Mouse (Mus musculus) heart, embryonic 14.5 days (tissue): ENCODE data around the gene Akap11. TPM values are rescaled to one million over a fixed set of nuclear protein-coding genes. Genes with fewer than 3 reads are reported as not detected.

Experiments used
- ATAC-seq: fragments of 200-750 bp; cut with Nextera tagmentation; 2 replicates; pipeline ENCODE4 v1.8.0; 2017; ENCODE audit warnings: low read depth, moderate TSS enrichment; ENCODE audit not compliant: insufficient number of reproducible peaks, insufficient read depth, low FRiP score
- H3K27ac ChIP-seq, 2 experiments: fragments of 200-500 bp in 1 of 2; fragments of 300-500 bp in 1 of 2; sonication (generic) in 1 of 2; replicated peaks in 1 of 2; 2 replicates each; pipeline ENCODE4 v1.5.1; 2012 to 2014; ENCODE audit warnings: low read depth in 2 of 2, low read length in 2 of 2, control low read depth in 1 of 2, mild to moderate bottlenecking in 1 of 2, mixed read lengths in 1 of 2; ENCODE audit not compliant: control insufficient read depth in 1 of 2, insufficient read depth in 1 of 2
- H3K27me3 ChIP-seq: fragments of 300-500 bp; sonication (generic); 2 replicates; pipeline ENCODE4 v1.6.1; 2014; ENCODE audit warnings: mild to moderate bottlenecking, low read length, control low read depth; ENCODE audit not compliant: control insufficient read depth, insufficient read depth
- H3K36me3 ChIP-seq: fragments of 300-500 bp; sonication (generic); 2 replicates; pipeline ENCODE4 v1.6.1; 2014; ENCODE audit warnings: mild to moderate bottlenecking, control low read depth, low read length, mixed read lengths; ENCODE audit not compliant: control insufficient read depth, insufficient read depth
- H3K4me1 ChIP-seq, 2 experiments: fragments of 200-500 bp in 1 of 2; fragments of 300-500 bp in 1 of 2; sonication (generic) in 1 of 2; 2 replicates each; pipeline ENCODE4 v1.6.1; 2012 to 2014; ENCODE audit warnings: low read length in 2 of 2, control low read depth in 1 of 2, mixed read lengths in 1 of 2; ENCODE audit not compliant: control insufficient read depth in 2 of 2, insufficient read depth in 2 of 2
- H3K4me2 ChIP-seq: fragments of 300-500 bp; sonication (generic); 2 replicates; pipeline ENCODE4 v1.6.1; 2014; ENCODE audit warnings: mild to moderate bottlenecking, low read length
- H3K4me3 ChIP-seq, 2 experiments: fragments of 200-500 bp in 1 of 2; fragments of 300-500 bp in 1 of 2; sonication (generic) in 1 of 2; 2 replicates each; pipeline ENCODE4 v1.5.1; 2012 to 2014; ENCODE audit warnings: low read length in 2 of 2, mild to moderate bottlenecking in 2 of 2, control low read depth in 1 of 2, low read depth in 1 of 2, moderate library complexity in 1 of 2; ENCODE audit not compliant: control insufficient read depth in 1 of 2, insufficient read depth in 1 of 2
- H3K9ac ChIP-seq: fragments of 300-500 bp; sonication (generic); 2 replicates; pipeline ENCODE4 v1.6.1; 2014; ENCODE audit warnings: mild to moderate bottlenecking, low read length
- H3K9me3 ChIP-seq: fragments of 300-500 bp; sonication (generic); 2 replicates; pipeline ENCODE4 v1.6.1; 2016; ENCODE audit warnings: low read length, control low read depth; ENCODE audit not compliant: control insufficient read depth
- WGBS: fragments of 180-500 bp; shearing (Covaris S2); extraction: QIAGEN DNeasy Blood & Tissue Kit; methylation state at CpG from one replicate; pipeline ENCODE4 v1.1.7; 2014; 5-methylcytosine and 5-hydroxymethylcytosine counted together
- polyA plus RNA-seq: library from polyadenylated mRNA; unstranded; fragments of >200 nt; fragmentation: Nextera tagmentation; extraction: Ambion mirVana; gene quantifications from 2 replicates; pipeline ENCODE4 v1.2.1, GENCODE M21; 2014

The Akap11 gene
- polyA plus RNA-seq, 1 experiment from 2014 or later = 14.0 TPM

- ATAC-seq = no peak
- H3K9ac ChIP-seq = no peak overlapping the region
- 86% methylated on average over 4 of the region's 4 CpGs for WGBS
- no peaks in the 10 kb centered on the region for H3K9me3 ChIP-seq
- no peak overlapping the region for H3K27ac ChIP-seq
- H3K36me3 ChIP-seq = no peaks in the 10 kb centered on the region
- H3K27me3 ChIP-seq = no peaks in the 10 kb centered on the region
- H3K4me2 ChIP-seq = no peak overlapping the region
- no peaks in the 10 kb centered on the region for H3K4me1 ChIP-seq
- no peak overlapping the region for H3K4me3 ChIP-seq
Observed at GRCm38 (mm10) chr14:78470714-78471113, 65.9 kb downstream of the Akap11 start.

GRCm38 (mm10) chr14:78468991-78469390 is 67.6 kb downstream of the Akap11 start:
- H3K27me3 ChIP-seq = no peaks in the 10 kb centered on the region
- H3K36me3 ChIP-seq = no peaks in the 10 kb centered on the region
- no peaks in the 10 kb centered on the region for H3K9me3 ChIP-seq
- 74% methylated on average over 7 of the region's 7 CpGs for WGBS
- no peak overlapping the region for H3K27ac ChIP-seq
- no peak overlapping the region for H3K4me2 ChIP-seq
- H3K9ac ChIP-seq = no peak overlapping the region
- H3K4me3 ChIP-seq = no peak overlapping the region
- no peak for ATAC-seq
- H3K4me1 ChIP-seq = no peaks in the 10 kb centered on the region

GRCm38 (mm10) chr14:78467994-78468393 is 68.6 kb downstream of the Akap11 start:
- no peak for ATAC-seq
- Histone ChIP-seq H3K9ac (no peak overlapping the region), H3K36me3 (no peaks in the 10 kb centered on the region), H3K9me3 (no peaks in the 10 kb centered on the region), H3K4me3 (no peak overlapping the region), H3K27me3 (no peaks in the 10 kb centered on the region), H3K27ac (no peak overlapping the region), H3K4me2 (no peak overlapping the region), H3K4me1 (no peaks in the 10 kb centered on the region)
- 83% methylated on average over 4 of the region's 4 CpGs for WGBS

- no peak for ATAC-seq
- WGBS = 82% methylated on average over 4 of the region's 4 CpGs
Observed at GRCm38 (mm10) chr14:78464353-78464752, 72.3 kb downstream of the Akap11 start.

GRCm38 (mm10) chr14:78459121-78459520 is 77.5 kb downstream of the Akap11 start:
- 63% methylated on average over 5 of the region's 5 CpGs for WGBS
- Histone ChIP-seq H3K4me1 (no peaks in the 10 kb centered on the region), H3K4me3 (no peak overlapping the region), H3K4me2 (no peak overlapping the region), H3K9ac (no peak overlapping the region), H3K36me3 (no peaks in the 10 kb centered on the region), H3K9me3 (no peaks in the 10 kb centered on the region), H3K27ac (no peak overlapping the region), H3K27me3 (no peaks in the 10 kb centered on the region)
- no peak for ATAC-seq

More at GRCm38 (mm10) chr14:78464353-78464752, 72.3 kb downstream of the Akap11 start:
- no peaks in the 10 kb centered on the region for H3K4me1 ChIP-seq
- H3K27me3 ChIP-seq = no peaks in the 10 kb centered on the region
- H3K4me2 ChIP-seq = no peak overlapping the region
- H3K9me3 ChIP-seq = no peaks in the 10 kb centered on the region
- no peak overlapping the region for H3K4me3 ChIP-seq
- no peak overlapping the region for H3K9ac ChIP-seq
- no peaks in the 10 kb centered on the region for H3K36me3 ChIP-seq
- no peak overlapping the region for H3K27ac ChIP-seq

- no peak overlapping the region for H3K9ac ChIP-seq
- no peaks in the 10 kb centered on the region for H3K4me1 ChIP-seq
- no peaks in the 10 kb centered on the region for H3K9me3 ChIP-seq
- no peak overlapping the region for H3K4me3 ChIP-seq
- WGBS = 79% methylated on average over 5 of the region's 5 CpGs
- no peak overlapping the region for H3K27ac ChIP-seq
- no peak for ATAC-seq
- H3K4me2 ChIP-seq = no peak overlapping the region
- no peaks in the 10 kb centered on the region for H3K27me3 ChIP-seq
- no peaks in the 10 kb centered on the region for H3K36me3 ChIP-seq
Observed at GRCm38 (mm10) chr14:78458705-78459104, 77.9 kb downstream of the Akap11 start.

- H3K4me1 ChIP-seq = no peaks in the 10 kb centered on the region
- WGBS = 89% methylated on average over 5 of the region's 5 CpGs
- H3K36me3 ChIP-seq = no peaks in the 10 kb centered on the region
- H3K9ac ChIP-seq = no peak overlapping the region
- no peak for ATAC-seq
- H3K4me2 ChIP-seq = no peak overlapping the region
- no peak overlapping the region for H3K4me3 ChIP-seq
- H3K27me3 ChIP-seq = no peaks in the 10 kb centered on the region
- no peak overlapping the region for H3K27ac ChIP-seq
- H3K9me3 ChIP-seq = no peaks in the 10 kb centered on the region
Observed at GRCm38 (mm10) chr14:78454970-78455369, 81.6 kb downstream of the Akap11 start.

GRCm38 (mm10) chr14:78448807-78449406 is 87.7 kb downstream of the Akap11 start:
- no peak overlapping the region for H3K9ac ChIP-seq
- no peak overlapping the region for H3K4me2 ChIP-seq
- H3K36me3 ChIP-seq = no peaks in the 10 kb centered on the region
- no peaks in the 10 kb centered on the region for H3K9me3 ChIP-seq
- no peak overlapping the region for H3K4me3 ChIP-seq
- 81% methylated on average over 11 of the region's 11 CpGs for whole genome bisulfite sequencing
- no peaks in the 10 kb centered on the region for H3K4me1 ChIP-seq
- no peak overlapping the region for H3K27ac ChIP-seq
- no peak for ATAC-seq
- no peaks in the 10 kb centered on the region for H3K27me3 ChIP-seq
